Mouse (Mus musculus) c-Kit-positive CD71-positive TER-119-negative erythroid progenitor cells, embryonic 14.5 days (primary cell): ENCODE data around the gene Ptn.

Experiments used
- DNase-seq: peaks from one replicate; pipeline ENCODE4 v3.0.0-alpha.2; 2013; ENCODE audit warnings: low read depth

Ptn gene

DNA sequence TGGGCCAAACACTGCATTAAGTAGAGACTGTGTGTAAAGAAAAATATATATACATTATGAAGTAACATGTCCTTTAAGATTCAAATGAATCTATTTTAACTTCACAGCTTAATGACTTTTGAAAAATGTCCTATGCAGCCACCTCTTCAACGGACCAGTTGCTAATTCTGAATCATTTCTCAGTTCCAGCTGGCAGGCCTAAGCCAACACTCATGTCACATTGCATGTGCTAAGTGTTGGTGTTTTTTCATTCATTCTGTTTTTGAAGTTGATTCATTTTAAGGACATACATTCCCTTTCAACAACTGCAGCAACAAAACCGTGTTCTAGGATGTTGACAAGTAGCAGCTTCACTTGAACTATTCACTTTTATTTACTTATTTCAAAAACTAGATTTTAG lies 6.0 kb upstream of the Ptn start:
- DNase-seq: no peak

DNA sequence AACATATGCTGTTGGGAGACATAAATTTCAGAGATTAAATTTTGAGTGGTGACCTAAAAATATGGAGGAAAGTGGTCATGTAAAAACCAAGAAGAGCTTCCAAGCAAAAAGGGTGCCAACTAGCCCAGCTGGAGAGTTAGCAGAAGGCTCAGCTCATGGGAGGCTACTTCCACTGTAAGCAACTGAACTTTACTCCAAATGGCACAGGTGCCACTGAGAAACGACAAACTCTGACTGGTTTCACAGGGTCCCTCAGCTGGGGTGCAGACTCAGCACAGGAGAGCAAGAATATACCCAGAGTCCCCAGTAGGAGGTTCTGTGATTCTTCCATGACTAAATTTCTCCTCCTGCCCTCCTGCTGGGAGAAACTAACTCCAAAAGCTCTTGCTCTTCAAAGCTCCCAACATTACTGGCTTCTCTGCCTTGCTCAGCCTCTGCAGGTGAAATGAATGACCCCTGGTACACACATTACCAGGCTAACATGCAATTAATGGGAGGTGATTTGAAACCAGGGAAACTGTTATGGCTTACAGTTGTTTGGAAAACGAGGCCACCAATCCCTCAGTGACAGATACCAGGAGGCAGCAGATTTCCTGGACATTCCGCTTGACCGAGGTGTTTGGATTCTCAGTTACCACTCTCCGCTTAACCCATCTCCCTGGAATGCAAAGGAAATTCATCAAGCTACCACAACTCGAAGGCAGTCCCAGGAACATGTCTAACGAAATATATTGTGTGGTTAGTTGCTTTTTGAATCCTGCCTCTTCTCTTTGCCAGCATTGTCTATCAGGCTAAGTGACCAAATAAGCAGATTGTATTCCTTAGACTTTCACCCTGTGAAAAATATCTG lies 2.9 kb upstream of the Ptn start:
- no peak for DNase-seq

DNA sequence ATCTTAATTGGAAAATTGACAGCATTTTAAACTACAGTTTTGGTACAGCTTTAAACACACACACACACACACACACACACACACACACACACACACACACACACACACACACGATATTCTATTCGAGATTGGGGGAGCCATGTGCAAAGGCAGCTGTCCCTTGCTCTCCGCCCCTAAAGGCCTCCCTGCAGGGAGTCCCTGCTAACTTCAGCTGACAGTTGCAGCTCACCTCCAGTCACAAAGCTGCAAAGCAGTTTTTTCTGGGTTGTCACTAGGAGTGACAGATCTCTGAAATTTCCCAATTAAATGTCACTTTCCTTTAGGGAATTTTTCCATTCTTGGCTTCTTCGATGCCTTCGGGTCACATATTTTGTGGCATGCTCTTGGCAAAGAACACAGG lies 428 bp upstream of the Ptn start:
- no peak for DNase-seq

DNA sequence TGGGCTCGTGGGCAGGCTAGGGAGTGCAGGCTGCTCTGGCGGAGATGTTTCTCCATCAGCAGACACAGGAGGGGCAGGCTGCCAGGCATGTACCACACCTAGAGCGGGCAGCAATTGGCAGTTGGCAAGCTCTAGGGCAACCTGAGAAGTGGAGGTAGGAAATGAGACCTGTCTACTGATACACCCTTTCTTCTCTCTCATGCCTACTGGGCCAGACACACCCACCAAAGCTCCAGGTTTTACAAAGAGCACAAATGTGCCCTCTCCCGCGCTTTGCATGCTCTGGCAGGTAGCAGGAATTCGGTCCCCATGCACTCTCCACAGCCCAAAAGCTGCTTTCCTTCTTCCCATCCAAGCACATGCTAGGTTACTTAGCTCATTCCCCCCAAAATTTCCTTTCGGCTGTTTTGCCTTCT lies 701 bp downstream of the Ptn start:
- no peak for DNase-seq

DNA sequence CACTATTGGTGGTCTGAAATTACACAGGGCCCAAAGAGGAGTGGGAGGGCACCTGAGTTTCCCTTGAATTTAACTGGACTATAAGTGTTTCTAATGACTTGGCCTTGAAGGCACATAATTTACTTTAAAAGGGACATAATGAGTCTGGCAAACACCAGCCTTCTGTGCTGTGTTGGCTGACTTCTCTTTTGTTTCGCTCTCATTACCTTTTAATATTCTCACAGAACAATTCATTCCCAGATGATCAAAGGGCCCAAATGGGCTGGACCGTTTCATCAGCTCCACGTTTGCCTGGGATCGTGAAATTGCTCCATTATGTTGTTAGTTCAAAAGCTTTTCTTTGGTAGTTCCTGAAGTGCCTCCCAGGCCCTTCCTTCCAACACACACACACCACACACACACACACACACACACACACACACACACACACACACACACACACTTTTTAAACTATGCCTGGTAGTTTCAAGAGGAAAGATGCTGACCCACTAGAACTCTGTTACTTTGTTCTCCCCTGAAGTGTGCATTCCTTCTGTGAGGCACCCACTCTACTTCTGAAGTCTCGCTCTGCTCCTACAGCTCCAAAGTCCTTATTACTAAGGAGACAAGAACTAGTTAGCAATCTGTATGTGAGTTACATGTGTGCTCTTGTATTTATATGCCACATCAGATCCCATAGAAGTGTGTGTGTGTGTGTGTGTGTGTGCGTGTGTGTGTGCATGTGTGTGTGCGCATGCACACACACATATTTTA lies 1.5 kb downstream of the Ptn start:
- no peak for DNase-seq

DNA sequence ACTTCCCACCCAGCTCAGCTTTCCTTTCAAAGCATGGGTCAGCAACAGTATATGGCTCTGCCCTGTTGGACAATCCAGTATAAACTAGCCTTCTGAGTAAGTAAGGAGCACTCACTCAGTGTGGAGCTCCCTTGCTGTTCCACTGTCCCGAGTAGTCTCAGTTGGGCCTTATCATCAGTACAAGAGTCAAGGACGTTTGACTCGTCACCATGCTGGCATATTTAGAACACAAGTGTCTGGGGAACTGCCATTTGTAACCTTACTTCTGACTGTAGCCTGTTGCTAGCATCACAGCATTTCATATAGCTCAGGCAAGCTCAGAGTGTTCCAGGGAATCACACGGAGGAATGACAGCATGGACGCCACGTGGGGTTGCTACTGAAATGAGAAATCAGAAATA lies 3.1 kb downstream of the Ptn start:
- DNase-seq: no peak

DNA sequence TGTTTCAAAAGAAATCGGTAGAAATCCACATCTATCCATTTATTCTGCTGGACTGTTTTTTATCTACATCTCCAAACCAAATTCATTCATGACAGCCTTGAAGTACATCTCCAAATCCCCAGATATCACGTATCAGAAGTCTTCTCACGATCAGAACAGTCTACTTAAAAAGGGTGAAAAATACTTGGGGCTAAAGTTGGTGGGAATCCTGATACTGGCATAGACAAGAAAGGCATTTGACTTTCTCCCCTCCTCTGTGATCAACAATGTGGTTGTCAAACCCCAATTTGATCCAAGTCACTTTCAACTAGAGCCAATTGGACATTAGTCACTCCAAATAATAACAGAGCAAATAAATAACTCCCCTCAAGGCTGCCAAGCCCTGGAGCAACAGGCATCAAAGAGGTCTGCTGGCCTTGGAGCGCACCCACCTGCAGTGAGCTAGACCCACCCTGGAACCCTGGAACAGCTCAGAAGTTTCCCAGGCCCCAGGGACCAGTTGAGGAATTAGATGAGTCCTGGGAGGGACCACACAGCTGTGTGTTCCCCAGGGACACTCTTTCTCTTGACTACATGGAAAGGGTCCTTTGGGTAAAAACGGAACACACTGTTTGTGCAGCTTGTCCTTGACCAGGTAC lies 9.6 kb downstream of the Ptn start:
- no peak for DNase-seq

DNA sequence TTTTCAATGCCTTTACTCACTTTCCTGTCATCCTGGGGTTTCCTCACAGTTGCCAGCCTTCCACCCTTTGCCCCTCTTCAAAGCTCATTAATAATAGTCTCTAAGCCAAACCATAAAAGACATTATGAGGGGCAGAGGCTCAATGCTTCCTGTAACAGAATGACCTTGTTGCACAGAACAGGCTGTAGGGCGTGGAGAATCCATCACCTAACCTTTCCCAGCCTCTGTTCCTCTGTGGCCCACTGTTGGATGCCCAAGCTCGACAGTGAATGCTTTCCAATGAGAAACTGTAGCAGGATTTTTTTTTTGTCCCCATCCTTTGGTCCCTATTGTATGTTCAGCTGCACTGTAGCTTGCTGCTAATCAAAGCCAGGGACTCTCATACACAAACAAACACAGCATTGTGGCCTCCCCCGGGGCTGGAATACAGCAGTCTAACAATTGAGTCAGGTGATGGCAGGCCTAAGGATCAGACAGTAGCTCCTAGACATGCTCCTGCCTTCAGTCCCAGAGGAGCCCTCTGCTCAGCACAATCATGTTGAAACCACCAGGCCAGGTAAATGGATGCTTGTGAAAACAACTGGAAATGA lies 12.9 kb downstream of the Ptn start:
- no peak for DNase-seq

DNA sequence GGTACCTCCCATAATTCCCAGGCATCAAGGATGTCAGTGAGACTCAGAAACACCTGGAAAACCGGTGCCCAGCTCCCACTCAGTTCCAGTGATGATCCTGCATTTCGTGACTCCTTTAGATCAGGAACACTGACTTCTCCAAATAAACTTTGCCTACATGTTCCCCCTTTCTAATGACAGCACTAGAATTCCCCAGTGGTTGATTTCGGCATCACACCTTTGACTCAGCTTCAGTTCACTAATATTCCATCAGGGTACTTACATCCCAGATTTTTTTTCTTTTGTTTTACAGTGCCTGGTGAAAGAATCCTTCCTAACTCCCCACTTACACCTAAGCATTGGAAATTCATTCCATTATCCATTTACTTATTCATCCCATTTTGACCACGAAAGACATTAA lies 15.5 kb downstream of the Ptn start:
- no peak for DNase-seq

DNA sequence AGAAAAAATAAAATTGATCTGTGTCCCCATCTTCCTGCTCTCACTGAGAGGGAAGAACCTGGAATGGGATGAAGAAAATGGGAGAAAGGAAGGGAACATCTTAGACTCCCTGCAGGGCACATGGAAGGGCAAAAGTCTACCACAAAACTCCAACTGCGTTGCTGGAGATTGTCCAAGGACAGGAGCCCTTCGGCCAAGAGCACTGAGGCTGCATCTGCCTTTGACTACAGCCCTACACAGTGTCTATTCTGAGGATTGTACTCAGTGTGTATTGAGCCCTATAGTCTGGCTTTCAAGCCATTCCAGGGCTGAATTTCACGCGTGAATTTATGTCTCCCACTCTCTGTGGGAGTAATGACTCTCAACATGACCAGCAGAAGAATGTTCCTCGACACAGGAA lies 16.2 kb downstream of the Ptn start:
- no peak for DNase-seq

DNA sequence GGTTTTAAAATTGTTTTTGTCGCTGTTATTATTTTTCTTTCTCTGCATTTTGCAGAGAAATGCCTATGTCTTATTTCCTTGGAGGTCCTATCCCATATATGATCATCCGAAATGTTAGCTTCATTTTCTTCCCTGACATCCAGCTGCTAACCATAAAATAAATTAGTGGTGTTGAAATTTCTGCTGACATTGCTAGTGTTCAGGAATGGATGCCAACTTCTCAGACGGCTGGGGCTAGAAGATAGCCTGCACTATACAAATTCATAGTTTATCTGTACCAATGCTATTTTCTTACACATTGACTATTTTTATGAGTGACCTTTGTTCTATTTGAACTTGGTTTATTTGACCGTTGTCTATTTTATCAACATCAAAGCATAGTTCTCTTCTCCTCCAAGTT lies 20.8 kb downstream of the Ptn start:
- no peak for DNase-seq

DNA sequence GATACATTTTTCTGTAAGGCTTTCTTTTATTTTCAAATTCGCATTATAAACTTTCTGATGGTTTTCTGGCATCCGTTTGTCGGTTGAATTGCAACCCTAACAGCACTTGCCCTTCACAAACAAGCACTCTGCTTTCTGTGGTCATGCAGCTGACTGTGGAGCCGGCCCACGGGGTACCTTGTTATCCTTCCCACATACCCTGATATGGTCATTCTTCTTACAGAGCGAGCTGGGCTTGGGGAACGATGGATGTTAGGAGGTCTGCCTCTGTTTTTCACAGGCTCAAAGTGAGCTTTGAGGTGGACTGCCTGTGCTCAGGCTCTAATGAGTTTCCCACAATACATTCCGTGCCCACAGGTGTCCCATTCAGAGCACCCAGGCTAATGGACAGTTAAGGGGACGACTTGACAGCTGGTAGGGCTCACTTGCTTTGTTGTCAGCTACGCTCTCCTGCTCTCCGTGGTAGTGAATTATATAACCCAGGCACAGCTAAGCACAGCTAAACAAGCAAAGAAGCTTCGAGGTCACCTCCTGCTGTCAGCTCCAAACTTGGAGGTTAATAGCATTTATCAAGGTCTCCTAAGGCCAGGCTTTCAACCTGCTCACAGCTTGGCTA lies 21.3 kb downstream of the Ptn start:
- no peak for DNase-seq

DNA sequence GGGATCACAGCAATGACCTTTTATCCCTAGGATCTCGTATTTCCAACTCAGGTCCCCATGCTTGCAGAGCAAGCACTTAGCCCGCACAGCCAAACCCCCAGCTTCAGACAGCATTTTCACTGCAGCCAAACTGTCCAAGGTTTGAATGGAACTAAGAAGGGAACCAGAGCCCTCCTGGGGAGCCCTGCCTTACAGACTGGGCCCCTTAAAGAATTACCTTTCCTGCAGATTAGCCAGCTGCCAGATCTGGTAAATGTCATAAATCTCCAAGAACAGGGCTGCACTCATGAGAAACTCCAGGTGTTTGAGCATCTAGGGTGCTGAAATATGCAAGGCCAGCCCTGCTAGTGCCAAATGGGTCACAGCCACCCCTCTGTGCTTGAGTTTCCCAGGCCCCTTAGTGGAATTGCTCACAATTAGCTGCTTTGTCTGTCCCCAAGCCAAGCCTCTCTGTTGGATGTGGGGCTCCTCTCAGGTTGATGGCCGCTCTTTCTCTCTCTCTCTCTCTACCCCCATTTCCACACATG lies 25.3 kb downstream of the Ptn start:
- DNase-seq: no peak

DNA sequence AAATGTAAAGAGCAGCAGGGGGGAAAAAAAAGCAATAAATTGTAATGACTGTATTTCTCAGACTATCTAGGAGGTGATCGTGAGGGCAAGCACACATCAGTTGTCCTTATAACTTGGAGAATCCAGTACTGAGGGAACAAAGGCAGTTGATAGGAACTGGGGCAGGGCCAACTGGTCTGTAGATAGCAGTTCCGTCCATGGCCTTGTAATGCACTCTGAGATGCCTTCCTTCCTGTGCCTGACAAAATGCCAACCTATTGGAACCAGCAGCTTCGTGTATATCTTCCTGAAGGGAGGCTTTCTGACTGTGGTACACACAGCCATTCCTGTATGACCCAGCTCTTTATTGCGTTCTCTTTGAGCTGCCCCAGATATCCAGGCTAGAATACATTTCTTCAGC lies 27.5 kb downstream of the Ptn start:
- no peak for DNase-seq

DNA sequence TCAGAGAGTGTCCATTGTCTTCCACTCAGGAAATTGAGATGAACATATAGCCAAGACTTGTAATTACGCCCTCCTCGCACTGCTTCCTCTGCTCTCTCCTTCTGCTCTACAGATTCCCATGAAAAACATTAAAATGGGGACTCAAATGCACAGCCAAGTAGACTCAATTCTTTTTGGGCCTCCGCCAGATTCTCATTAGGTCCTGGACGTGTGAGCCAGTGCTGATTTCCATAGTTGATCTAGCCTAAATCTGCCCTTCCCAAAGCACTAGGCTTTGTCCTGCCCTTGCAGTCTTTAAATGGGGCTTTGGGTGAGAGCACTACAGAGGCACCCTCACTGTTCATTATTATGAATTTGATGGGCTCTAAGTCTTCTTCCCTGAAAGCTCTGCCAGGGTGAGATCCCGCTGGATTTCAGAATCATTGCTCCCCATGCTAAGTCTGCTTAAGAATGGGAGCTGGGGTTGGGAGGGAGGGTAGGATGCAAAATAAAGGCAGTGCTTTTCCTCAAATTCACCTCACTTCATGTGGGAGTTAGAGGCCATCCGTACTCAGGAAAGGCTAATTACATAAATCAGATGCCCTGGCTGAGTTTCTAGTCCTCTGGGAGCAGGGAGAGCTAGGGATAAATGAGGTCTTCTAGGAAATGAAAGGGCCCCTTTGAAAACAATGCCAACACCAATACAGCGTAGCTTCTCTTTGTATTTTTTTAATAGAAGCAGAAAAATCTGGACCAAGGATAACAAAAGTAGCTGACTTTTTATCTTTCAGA lies 32.3 kb downstream of the Ptn start:
- no peak for DNase-seq

DNA sequence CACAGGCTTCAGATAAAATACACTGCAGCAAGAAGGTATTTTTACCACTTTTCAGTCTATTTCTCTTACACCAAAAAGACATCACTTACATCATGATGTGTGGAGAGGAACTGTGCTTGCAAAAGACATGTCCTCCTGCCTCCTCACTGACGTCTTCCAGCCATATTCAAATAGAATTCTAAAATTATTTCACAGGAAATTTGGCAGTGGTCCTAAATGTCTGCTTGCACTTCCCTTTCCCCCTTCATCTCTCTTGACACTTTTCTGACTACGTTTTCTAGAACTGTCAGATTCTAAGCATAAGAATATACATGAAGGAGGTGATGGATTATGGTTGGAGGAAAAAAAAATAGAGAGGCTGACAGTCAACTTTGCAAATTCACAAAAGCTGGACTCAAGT lies 33.0 kb downstream of the Ptn start:
- DNase-seq: no peak

DNA sequence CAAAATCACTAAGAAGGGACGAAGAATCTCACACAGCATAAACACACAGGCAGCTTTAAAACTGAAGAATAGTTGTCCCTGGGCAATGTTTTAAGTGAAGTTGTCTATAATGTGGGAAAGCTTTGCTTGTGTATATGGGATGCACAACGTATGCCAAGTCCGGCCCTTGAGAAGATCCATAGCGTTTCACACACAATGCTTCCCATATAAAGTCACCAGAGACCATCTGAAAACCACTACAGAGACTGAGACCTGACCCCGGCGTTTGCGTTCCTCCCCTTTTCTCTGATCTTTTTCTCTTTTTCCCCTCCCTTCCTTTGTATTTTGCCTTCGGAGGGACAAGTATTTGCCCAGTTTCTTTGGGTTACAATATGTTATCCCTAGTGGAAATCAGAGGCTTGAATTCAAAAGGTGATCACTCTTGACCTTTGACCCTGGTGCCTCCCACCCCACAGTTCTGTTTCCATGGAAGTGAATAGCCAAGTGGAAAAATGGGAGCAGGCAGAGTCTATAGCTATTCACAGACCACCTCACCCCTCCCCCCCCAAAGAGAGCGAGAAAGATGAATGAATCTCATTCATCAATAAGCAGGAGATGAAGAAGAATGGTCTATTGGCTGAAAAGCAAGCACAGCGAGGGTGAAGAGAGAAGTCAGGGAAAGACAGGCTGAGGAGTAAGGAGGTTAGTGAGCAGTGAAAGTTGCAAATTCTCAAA lies 34.2 kb downstream of the Ptn start:
- no peak for DNase-seq

DNA sequence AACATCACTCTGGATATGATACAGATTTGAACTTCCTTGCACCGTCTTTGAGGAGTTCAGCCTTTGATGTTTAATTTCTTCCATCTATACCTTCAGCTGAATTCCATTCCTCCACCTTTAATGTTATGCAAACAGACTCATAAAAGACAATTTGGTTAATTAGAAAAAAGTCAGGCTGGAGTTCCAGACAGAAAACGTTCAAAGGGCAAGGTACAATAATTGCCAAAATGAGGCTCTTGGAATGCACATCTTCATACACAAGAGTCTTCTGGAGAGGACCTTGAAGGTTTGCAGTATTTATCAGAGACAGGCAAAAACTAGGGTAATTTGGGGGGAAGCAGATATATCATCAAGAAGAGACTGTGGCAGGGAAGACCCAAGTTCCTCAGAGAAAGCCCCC lies 37.5 kb downstream of the Ptn start:
- no peak for DNase-seq

DNA sequence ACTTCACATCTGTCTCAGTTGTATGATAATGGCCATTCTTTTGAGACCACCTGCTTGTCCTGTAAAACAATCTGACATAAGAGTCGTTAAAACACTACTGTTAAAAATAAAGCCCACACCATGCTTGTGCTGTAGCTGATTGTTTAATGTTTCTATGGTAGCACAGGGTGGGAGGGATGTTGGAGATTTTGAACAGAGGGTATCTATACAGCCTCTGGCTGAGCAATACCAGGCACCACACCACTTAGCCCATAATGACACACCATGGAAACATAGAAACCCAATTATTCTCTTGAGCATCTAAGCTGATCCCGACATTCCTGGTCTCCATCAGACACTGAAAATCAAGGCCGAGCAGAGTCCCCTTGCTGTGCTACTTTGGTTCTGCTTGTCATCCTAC lies 41.0 kb downstream of the Ptn start:
- DNase-seq: no peak

DNA sequence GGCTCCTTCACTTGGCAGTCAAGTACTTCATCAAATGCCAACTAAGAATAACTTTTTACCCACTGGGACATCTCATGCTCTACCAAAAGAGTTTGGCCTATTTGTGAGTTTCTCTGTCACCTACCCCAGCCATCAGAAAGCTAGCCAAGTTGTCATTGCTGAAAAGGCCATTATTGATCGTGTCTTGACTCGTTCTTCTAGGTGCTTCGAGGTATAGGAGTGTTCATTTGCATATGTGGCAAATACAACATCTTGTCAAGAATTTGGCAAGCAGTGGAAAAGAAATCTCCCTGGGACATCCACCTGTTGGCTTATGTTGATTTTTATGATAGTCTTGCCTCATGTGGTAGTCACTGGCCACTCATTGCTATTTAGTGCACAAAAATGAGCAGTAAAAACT lies 43.1 kb downstream of the Ptn start:
- DNase-seq: no peak
